Mouse (Mus musculus) lung, postnatal 0 days (tissue): ENCODE data around the gene Cyp17a1. TPM values are rescaled to one million over a fixed set of nuclear protein-coding genes. Genes with fewer than 3 reads are reported as not detected.

Experiments used
- ATAC-seq: fragments of 200-750 bp; cut with Nextera tagmentation; 2 replicates; pipeline ENCODE4 v1.8.0; 2017; ENCODE audit warnings: moderate library complexity
- DNase-seq: peaks from one replicate; pipeline ENCODE4 v3.0.0-alpha.2; 2016; ENCODE audit warnings: low spot score
- H3K27ac ChIP-seq: fragments of 300-500 bp; sonication (generic); 2 replicates; pipeline ENCODE4 v1.5.1; 2014; ENCODE audit warnings: antibody characterized with exemption, mild to moderate bottlenecking, low read length, mixed read lengths
- H3K27me3 ChIP-seq: fragments of 300-500 bp; sonication (generic); replicated peaks from 2 replicates; pipeline ENCODE4 v1.6.1; 2014; ENCODE audit warnings: low read length, mixed read lengths; ENCODE audit not compliant: insufficient read depth
- H3K36me3 ChIP-seq: fragments of 300-500 bp; sonication (generic); 2 replicates; pipeline ENCODE4 v1.6.1; 2014; ENCODE audit warnings: low read length, mixed read lengths; ENCODE audit not compliant: insufficient read depth
- H3K4me1 ChIP-seq: fragments of 300-500 bp; sonication (generic); 2 replicates; pipeline ENCODE4 v1.6.1; 2014; ENCODE audit warnings: antibody characterized with exemption, low read depth, low read length, mixed read lengths; ENCODE audit not compliant: insufficient read depth
- H3K4me2 ChIP-seq: fragments of 300-500 bp; sonication (generic); replicated peaks from 2 replicates; pipeline ENCODE4 v1.6.1; 2014; ENCODE audit warnings: low read depth, mild to moderate bottlenecking, low read length, moderate library complexity, mixed read lengths
- H3K4me3 ChIP-seq: fragments of 300-500 bp; sonication (generic); 2 replicates; pipeline ENCODE4 v1.5.1; 2014; ENCODE audit warnings: low read depth, low read length
- H3K9ac ChIP-seq: fragments of 300-500 bp; sonication (generic); replicated peaks from 2 replicates; pipeline ENCODE4 v1.6.1; 2014; ENCODE audit warnings: low read depth, mild to moderate bottlenecking
- H3K9me3 ChIP-seq: fragments of 300-500 bp; sonication (generic); 2 replicates; pipeline ENCODE4 v1.6.1; 2016; ENCODE audit warnings: low read length, mixed read lengths
- CTCF ChIP-seq: IDR thresholded peaks from 2 replicates; pipeline ENCODE4 v1.5.1; 2016; ENCODE audit warnings: antibody characterized with exemption, mild to moderate bottlenecking
- EP300 ChIP-seq: IDR thresholded peaks from 2 replicates; pipeline ENCODE4 v1.6.1; 2016; ENCODE audit warnings: antibody characterized with exemption, mild to moderate bottlenecking, control low read depth
- WGBS: fragments of 180-500 bp; shearing (Covaris S2); extraction: QIAGEN DNeasy Blood & Tissue Kit; methylation state at CpG from one replicate; pipeline ENCODE4 v1.1.7; 2014; 5-methylcytosine and 5-hydroxymethylcytosine counted together
- polyA plus RNA-seq: library from polyadenylated mRNA; unstranded; fragments of >200 nt; fragmentation: Nextera tagmentation; extraction: Ambion mirVana; gene quantifications from 2 replicates; pipeline ENCODE4 v1.2.1, GENCODE M21; 2015

Cyp17a1 gene
- polyA plus RNA-seq, 1 experiment from 2014 or later, result 0.12 TPM

GRCm38 (mm10) chr19:46641420-46642085, 31.4 kb downstream of the Cyp17a1 start:
- WGBS, result 13% methylated on average over 19 of the region's 19 CpGs
- Histone ChIP-seq H3K36me3 (peaks cover 12% of the 10 kb centered on the region), H3K4me1 (peaks cover 50% of the 10 kb centered on the region), H3K4me2 (peak overlapping the region; percentile 25), H3K9ac (0 out of 2 replicates have a peak overlapping the region, but pooled peaks have one; percentile 6), H3K27me3 (no peaks in the 10 kb centered on the region), H3K9me3 (no peaks in the 10 kb centered on the region), H3K27ac (peak overlapping the region; percentile 71), H3K4me3 (no peak overlapping the region)
- DNase-seq (peak; percentile 91), ATAC-seq (peak; percentile 88)
- 0 out of 2 replicates have a peak, but pooled peaks have one; percentile 35 for TF ChIP-seq EP300
- no peak for TF ChIP-seq CTCF

DNA sequence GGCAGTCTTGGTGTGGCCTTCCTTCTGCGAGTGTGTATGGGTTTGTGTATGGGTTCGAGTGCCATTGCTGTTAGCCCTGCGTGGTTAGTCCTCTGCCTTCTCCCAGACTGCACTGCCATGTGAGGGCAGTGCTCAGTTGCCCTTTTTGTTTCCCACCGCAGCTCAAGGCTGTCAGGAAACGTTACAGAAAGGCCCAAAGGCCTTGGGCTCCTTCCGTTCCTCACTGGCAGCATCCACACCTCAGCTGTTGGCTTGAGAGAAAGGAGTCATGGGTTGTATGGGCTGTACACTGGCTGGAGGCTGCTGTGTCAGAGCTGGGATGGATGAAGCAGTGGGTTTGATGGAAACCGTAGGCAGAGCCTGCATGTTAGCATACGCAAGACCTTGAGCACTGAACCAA, 32.2 kb downstream of the Cyp17a1 start:
- Histone ChIP-seq H3K4me2 (no peak overlapping the region), H3K4me3 (no peak overlapping the region), H3K9ac (no peak overlapping the region), H3K27me3 (no peaks in the 10 kb centered on the region), H3K4me1 (peaks cover 51% of the 10 kb centered on the region), H3K27ac (peak overlapping the region; percentile 71), H3K9me3 (no peaks in the 10 kb centered on the region), H3K36me3 (peaks cover 10% of the 10 kb centered on the region)
- ATAC-seq (no peak), DNase-seq (no peak)
- 74% methylated on average over 8 of the region's 8 CpGs for WGBS
- TF ChIP-seq CTCF (no peak), EP300 (no peak)

DNA sequence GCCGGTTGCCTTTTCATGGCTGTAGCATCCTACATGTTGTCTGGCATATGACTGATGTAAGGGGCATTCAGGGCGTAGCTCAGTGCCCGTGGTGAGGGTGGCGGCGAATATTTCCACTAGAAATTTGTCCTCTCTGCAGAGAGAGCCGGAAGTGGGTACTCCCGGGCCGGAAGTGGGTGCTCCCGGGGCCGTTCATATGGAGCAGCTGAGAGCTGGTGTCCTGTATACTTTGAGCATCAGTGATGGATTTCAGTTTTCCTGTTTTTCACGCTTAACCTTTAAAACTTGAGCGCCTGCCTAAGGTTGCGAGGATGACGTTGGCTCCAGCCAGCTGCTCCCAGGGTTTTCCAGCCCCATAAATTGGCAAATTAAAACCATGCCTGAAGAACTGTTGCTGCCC, 33.5 kb downstream of the Cyp17a1 start:
- TF ChIP-seq CTCF (no peak), EP300 (peak; percentile 68)
- H3K4me3 ChIP-seq, result no peak overlapping the region
- WGBS, result 70% methylated on average over 14 of the region's 14 CpGs
- peaks cover 8% of the 10 kb centered on the region; the same call in 1 of the 2 replicates for H3K36me3 ChIP-seq
- no peaks in the 10 kb centered on the region for H3K9me3 ChIP-seq
- DNase-seq (no peak), ATAC-seq (peak; percentile 33)
- no peak overlapping the region for H3K4me2 ChIP-seq
- no peak overlapping the region for H3K9ac ChIP-seq
- H3K4me1 ChIP-seq, result peaks cover 49% of the 10 kb centered on the region
- 0 out of 2 replicates have a peak overlapping the region, but pooled peaks have one; percentile 20 for H3K27ac ChIP-seq
- H3K27me3 ChIP-seq, result no peaks in the 10 kb centered on the region

- no peak for TF ChIP-seq CTCF
- TF ChIP-seq EP300, result no peak
- H3K9me3 ChIP-seq, result no peaks in the 10 kb centered on the region
- no peak overlapping the region for H3K4me2 ChIP-seq
- no peak for DNase-seq
- peak overlapping the region; percentile 38; the same call in 1 of the 2 replicates for H3K27ac ChIP-seq
- peaks cover 45% of the 10 kb centered on the region for H3K4me1 ChIP-seq
- H3K36me3 ChIP-seq, result peaks cover 8% of the 10 kb centered on the region; the same call in 1 of the 2 replicates
- no peak overlapping the region for H3K9ac ChIP-seq
- H3K27me3 ChIP-seq, result no peaks in the 10 kb centered on the region
- no peak for ATAC-seq
- no peak overlapping the region for H3K4me3 ChIP-seq
These were observed 33.9 kb downstream of the Cyp17a1 start for GRCm38 (mm10) chr19:46639053-46639452.

DNA sequence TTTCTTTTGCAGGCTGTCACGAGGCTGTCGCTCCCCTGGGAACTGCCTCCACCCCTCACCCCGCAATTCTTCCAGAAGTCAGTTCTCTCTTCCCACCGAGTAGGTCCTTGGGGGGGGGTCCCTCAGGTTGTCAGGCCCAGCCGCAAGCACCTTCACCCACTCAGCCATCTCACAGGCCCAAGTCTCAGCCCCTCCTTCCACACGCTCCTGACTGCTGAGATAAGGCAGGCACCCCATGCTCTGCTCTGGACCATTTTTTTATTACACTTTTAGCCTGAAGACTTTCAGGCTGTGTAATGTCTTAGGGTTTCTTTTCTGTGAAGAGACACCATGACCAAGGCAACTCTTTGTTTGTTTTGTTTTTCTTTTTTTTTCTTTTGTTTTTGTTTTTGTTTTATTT, 35.4 kb downstream of the Cyp17a1 start:
- H3K27ac ChIP-seq, result no peak overlapping the region
- DNase-seq (no peak), ATAC-seq (no peak)
- no peak overlapping the region for H3K4me3 ChIP-seq
- H3K27me3 ChIP-seq, result no peaks in the 10 kb centered on the region
- H3K9me3 ChIP-seq, result no peaks in the 10 kb centered on the region
- H3K4me2 ChIP-seq, result no peak overlapping the region
- H3K4me1 ChIP-seq, result peaks cover 32% of the 10 kb centered on the region
- no peak overlapping the region for H3K9ac ChIP-seq
- H3K36me3 ChIP-seq, result peaks cover 8% of the 10 kb centered on the region; the same call in 1 of the 2 replicates
- 70% methylated on average over 6 of the region's 6 CpGs for whole genome bisulfite sequencing
- TF ChIP-seq CTCF, result no peak
- no peak for TF ChIP-seq EP300

- Histone ChIP-seq H3K4me3 (no peak overlapping the region), H3K4me1 (peaks cover 15% of the 10 kb centered on the region; the same call in 1 of the 2 replicates), H3K36me3 (0 out of 2 replicates have a peak, but pooled peaks cover 8% of the 10 kb centered on the region), H3K9ac (no peak overlapping the region), H3K27ac (0 out of 2 replicates have a peak overlapping the region, but pooled peaks have one; percentile 6), H3K9me3 (no peaks in the 10 kb centered on the region), H3K4me2 (no peak overlapping the region), H3K27me3 (no peaks in the 10 kb centered on the region)
- TF ChIP-seq CTCF (no peak), EP300 (no peak)
- DNase-seq, result no peak
- ATAC-seq, result no peak
- 43% methylated on average over 9 of the region's 9 CpGs for WGBS
These were observed 37.2 kb downstream of the Cyp17a1 start for GRCm38 (mm10) chr19:46635766-46636165.
